Mouse (Mus musculus) limb, embryonic 10.5 days (tissue): Measurements from ENCODE around the gene Itgae. TPM values are rescaled to one million over a fixed set of nuclear protein-coding genes. Genes with fewer than 3 reads are reported as not detected.

Experiments used
- DNase-seq: peaks from one replicate; pipeline ENCODE4 v3.0.0-alpha.2; 2017; ENCODE audit warnings: low spot score
- H3K27ac ChIP-seq: fragments of 300-500 bp; sonication (generic); 2 replicates; pipeline ENCODE4 v1.5.1; 2016; ENCODE audit warnings: mild to moderate bottlenecking
- H3K27me3 ChIP-seq: fragments of 300-500 bp; sonication (generic); 2 replicates; pipeline ENCODE4 v1.6.1; 2016; ENCODE audit warnings: low read depth, mild to moderate bottlenecking; ENCODE audit not compliant: poor library complexity, severe bottlenecking
- H3K36me3 ChIP-seq: fragments of 300-500 bp; sonication (generic); 2 replicates; pipeline ENCODE4 v1.6.1; 2016; ENCODE audit warnings: mild to moderate bottlenecking, moderate library complexity
- H3K4me1 ChIP-seq: fragments of 300-500 bp; sonication (generic); 2 replicates; pipeline ENCODE4 v1.6.1; 2016
- H3K4me3 ChIP-seq: fragments of 300-500 bp; sonication (generic); 2 replicates; pipeline ENCODE4 v1.5.1; 2016; ENCODE audit warnings: mild to moderate bottlenecking, moderate library complexity
- H3K9me3 ChIP-seq: fragments of 300-500 bp; sonication (generic); replicated peaks from 2 replicates; pipeline ENCODE4 v1.6.1; 2016; ENCODE audit warnings: mild to moderate bottlenecking
- WGBS: fragments of 180-500 bp; shearing (Covaris S2); methylation state at CpG from one replicate; pipeline ENCODE4 v1.1.7; 2016; 5-methylcytosine and 5-hydroxymethylcytosine counted together
- polyA plus RNA-seq: library from polyadenylated mRNA; unstranded; fragments of >200 nt; fragmentation: Nextera tagmentation; extraction: Ambion mirVana; gene quantifications from 2 replicates; pipeline ENCODE4 v1.2.1, GENCODE M21; 2016

The Itgae gene
- polyA plus RNA-seq = 0.48 and 0.58 TPM in 2 replicates

DNA sequence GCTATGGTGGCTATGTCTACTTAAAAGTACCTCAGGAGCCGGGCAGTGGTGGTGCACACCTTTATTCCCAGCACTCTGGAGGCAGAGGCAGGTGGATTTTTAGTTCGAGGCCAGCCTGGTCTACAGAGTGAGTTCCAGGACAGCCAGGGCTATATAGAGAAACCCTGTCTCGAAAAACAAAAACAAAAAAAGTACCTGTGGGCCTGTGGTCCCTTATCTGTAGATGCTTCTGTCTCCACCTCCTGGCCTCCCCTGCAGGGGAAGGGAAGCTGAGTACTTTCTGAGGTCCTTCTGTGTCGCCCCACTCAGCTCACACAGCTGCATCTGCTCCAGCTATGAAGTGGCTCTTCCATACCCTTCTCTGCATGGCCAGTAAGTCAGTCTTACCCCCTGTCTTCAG lies at the start of gene Itgae:
TSS of gene Itgae (plus strand) at position 301 of the 400 bp plus-strand sequence.
- Histone ChIP-seq H3K27me3 (no peaks in the 10 kb centered on the region), H3K4me3 (no peak within 1 kb of the TSS), H3K27ac (no peak within 1 kb of the TSS), H3K36me3 (peaks cover 4% of the 10 kb centered on the region; the same call in 1 of the 2 replicates), H3K9me3 (no peaks in the 10 kb centered on the region), H3K4me1 (peaks cover 20% of the 10 kb centered on the region)
- no peak for DNase-seq
- WGBS = 83% methylated on average over 4 of the region's 4 CpGs

DNA sequence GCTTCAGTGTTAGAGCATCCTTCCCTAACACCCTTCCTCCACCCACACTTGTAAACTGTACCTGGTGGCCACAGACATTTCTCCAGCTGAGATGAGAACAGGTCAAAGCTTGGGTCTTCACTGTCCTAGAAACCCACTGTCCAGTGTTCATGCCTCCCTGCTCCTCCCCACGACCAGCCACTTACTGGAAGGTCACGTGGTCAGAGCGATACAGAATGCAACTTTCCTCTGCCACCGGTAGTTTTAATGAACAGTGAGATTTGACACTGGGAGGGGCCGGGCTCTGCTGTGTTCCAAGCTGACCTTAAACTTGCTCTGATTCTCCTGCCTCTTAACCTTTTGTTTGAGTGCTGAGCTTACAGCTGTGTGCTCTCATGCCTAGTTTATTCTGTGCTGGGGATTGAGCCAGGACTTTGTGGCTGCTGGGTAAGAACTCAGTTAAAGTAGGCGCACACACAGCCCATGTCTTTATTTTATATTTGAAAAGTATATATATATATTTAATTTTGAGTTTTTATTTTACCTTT lies 46.1 kb upstream of the Itgae start:
- Histone ChIP-seq H3K4me3 (no peak overlapping the region), H3K27me3 (no peaks in the 10 kb centered on the region), H3K4me1 (peaks cover 26% of the 10 kb centered on the region), H3K9me3 (no peaks in the 10 kb centered on the region), H3K36me3 (no peaks in the 10 kb centered on the region), H3K27ac (no peak overlapping the region)
- WGBS = 53% methylated on average over 6 of the region's 6 CpGs
- no peak for DNase-seq

DNA sequence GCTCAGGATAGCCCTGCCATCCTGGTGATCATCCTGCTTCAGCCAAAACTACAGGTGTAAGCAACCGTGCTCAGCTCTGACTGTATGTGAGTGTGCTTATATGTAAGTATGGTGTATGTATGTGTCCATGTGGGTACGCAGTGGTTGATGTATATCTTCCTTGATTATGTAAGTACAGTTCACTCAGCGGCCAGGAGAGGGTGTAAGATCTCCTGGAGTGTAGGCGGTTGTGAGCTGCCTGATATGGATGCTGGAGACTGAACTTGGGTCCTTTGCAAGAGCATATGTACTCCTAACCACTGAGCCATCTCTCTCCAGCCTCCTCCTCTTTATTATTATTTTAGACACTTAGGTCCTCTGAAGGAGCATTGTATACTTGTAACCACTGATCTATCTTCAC lies 45.6 kb upstream of the Itgae start:
- no peak overlapping the region for H3K27ac ChIP-seq
- DNase-seq = no peak
- H3K27me3 ChIP-seq = no peaks in the 10 kb centered on the region
- peaks cover 2% of the 10 kb centered on the region for H3K36me3 ChIP-seq
- WGBS = 76% methylated on average over 4 of the region's 4 CpGs
- H3K4me3 ChIP-seq = no peak overlapping the region
- H3K4me1 ChIP-seq = peaks cover 26% of the 10 kb centered on the region
- no peaks in the 10 kb centered on the region for H3K9me3 ChIP-seq

DNA sequence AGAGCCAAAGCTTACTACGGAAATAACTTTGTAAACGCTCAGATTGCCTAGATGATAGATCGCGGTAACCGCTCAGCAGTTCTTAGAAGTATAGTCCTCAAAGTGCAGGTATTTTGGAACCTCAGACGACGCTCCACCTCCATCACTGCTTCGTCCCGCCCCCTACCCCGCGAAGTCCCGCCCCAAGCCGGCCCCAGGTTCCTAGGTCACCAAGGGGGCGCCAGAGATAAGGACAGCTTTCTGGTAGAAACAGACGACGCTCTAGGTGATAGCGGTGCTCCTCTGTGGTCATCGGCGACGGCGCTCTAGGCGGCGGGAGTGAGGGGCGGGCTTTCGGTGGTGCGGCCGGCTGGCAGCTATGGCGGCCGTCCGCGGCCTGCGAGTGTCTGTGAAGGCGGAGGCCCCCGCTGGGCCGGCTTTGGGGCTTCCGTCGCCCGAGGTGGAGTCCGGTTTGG lies 42.8 kb upstream of the Itgae start, which contains the start of gene Ncbp3:
TSS of gene Ncbp3 (plus strand) at position 242 of the 455 bp plus-strand sequence.
- H3K36me3 ChIP-seq = peaks cover 29% of the 10 kb centered on the region
- under 1% methylated on average over 39 of the region's 39 CpGs for WGBS

GRCm38 (mm10) chr11:73048030-73048876 lies 42.1 kb upstream of the Itgae start:
- no peak for DNase-seq
- Histone ChIP-seq H3K27me3 (no peaks in the 10 kb centered on the region), H3K36me3 (peaks cover 35% of the 10 kb centered on the region), H3K27ac (peak overlapping the region; percentile 97), H3K4me1 (peaks cover 24% of the 10 kb centered on the region), H3K4me3 (peak overlapping the region; percentile 98), H3K9me3 (no peaks in the 10 kb centered on the region)
- WGBS = 1% methylated on average over 55 of the region's 55 CpGs

More for the DNA sequence above, 42.8 kb upstream of the Itgae start, which contains the start of gene Ncbp3:
- peak; percentile 95 for DNase-seq
- Histone ChIP-seq H3K4me1 (peaks cover 26% of the 10 kb centered on the region), H3K27me3 (no peaks in the 10 kb centered on the region), H3K27ac (peak within 1 kb of the TSS; percentile 97), H3K4me3 (peak within 1 kb of the TSS; percentile 98), H3K9me3 (no peaks in the 10 kb centered on the region)

DNA sequence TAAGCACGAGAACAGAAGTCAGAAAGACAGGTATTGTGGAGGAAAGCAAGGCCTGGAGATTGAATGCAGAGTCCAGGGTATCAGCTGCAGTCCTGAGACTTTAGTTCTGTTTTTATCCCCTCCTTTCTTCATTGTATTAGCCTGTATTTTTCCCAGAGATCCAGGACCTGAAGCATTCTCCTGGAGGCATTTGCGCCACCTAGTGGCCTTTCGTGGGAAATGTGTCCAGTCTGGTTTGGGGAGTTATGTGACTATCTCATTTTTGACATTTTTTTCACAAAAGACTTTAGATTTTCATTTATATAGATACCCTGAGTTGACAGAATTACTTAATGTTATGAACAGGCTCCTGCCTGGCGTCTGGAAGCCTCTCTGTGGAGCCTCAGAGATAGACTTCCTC lies 41.0 kb upstream of the Itgae start:
- Histone ChIP-seq H3K4me3 (peak overlapping the region; percentile 98), H3K9me3 (no peaks in the 10 kb centered on the region), H3K4me1 (peaks cover 13% of the 10 kb centered on the region), H3K27ac (no peak overlapping the region), H3K36me3 (peaks cover 46% of the 10 kb centered on the region), H3K27me3 (no peaks in the 10 kb centered on the region)
- WGBS = 9% methylated on average over 4 of the region's 4 CpGs
- peak; percentile 84 for DNase-seq

- Histone ChIP-seq H3K4me1 (peaks cover 9% of the 10 kb centered on the region), H3K36me3 (peaks cover 81% of the 10 kb centered on the region), H3K27me3 (no peaks in the 10 kb centered on the region), H3K4me3 (no peak overlapping the region), H3K27ac (no peak overlapping the region), H3K9me3 (no peaks in the 10 kb centered on the region)
- no peak for DNase-seq
- 94% methylated on average over 1 of the region's 1 CpGs for WGBS
Measured at GRCm38 (mm10) chr11:73052795-73053194, 37.6 kb upstream of the Itgae start.

DNA sequence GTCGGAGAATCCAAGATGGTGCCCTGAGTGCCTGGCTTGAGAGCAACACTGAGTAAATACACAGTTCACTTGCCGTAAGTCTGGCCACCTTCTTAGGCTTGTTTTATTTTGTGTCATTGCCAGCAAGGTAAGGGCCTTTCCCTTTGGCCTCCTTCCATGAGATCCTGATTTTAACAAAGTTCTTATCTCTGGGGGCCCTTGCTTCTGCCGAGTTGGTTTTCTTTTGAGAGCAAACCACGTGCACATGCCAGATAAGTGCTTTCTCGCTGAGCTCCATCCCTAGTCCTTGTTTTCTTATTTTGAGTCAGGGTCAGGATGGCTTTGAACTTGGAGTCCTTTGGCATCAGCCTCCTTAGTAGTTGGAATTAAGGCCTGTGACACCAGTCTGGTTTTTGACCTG lies 32.7 kb upstream of the Itgae start:
- H3K4me1 ChIP-seq = no peaks in the 10 kb centered on the region
- 91% methylated on average over 5 of the region's 5 CpGs for WGBS
- peaks cover 93% of the 10 kb centered on the region for H3K36me3 ChIP-seq
- H3K27ac ChIP-seq = no peak overlapping the region
- H3K4me3 ChIP-seq = no peak overlapping the region
- no peak for DNase-seq
- H3K27me3 ChIP-seq = no peaks in the 10 kb centered on the region
- no peaks in the 10 kb centered on the region for H3K9me3 ChIP-seq

DNA sequence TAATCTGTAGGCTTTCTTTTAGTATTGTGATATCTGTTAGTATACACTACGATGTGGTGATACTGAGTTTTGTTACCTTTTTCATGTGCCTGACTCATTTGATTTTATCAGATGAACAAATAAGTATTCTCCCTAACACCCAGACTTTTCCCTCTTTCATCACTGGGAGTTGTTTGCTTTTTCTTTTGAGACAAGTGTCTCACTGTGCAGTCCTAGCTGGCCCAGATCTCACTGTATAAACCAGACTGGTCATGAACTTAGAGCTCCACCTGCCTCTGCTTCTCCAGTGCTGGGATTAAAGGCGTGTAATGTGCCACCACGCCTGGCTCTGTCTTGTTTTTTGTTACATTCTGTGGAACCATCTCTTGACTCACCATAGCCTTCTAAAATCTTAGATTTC lies 30.8 kb upstream of the Itgae start:
- WGBS = 94% methylated on average over 3 of the region's 3 CpGs
- Histone ChIP-seq H3K4me3 (no peak overlapping the region), H3K9me3 (no peaks in the 10 kb centered on the region), H3K27ac (no peak overlapping the region), H3K4me1 (no peaks in the 10 kb centered on the region), H3K27me3 (no peaks in the 10 kb centered on the region), H3K36me3 (peaks cover 81% of the 10 kb centered on the region)
- DNase-seq = no peak

- H3K27ac ChIP-seq = no peak overlapping the region
- no peaks in the 10 kb centered on the region for H3K4me1 ChIP-seq
- H3K27me3 ChIP-seq = no peaks in the 10 kb centered on the region
- H3K4me3 ChIP-seq = no peak overlapping the region
- peaks cover 74% of the 10 kb centered on the region for H3K36me3 ChIP-seq
- no peak for DNase-seq
- H3K9me3 ChIP-seq = no peaks in the 10 kb centered on the region
- WGBS = 97% methylated on average over 3 of the region's 3 CpGs
Measured at GRCm38 (mm10) chr11:73061413-73061812, 29.0 kb upstream of the Itgae start.

DNA sequence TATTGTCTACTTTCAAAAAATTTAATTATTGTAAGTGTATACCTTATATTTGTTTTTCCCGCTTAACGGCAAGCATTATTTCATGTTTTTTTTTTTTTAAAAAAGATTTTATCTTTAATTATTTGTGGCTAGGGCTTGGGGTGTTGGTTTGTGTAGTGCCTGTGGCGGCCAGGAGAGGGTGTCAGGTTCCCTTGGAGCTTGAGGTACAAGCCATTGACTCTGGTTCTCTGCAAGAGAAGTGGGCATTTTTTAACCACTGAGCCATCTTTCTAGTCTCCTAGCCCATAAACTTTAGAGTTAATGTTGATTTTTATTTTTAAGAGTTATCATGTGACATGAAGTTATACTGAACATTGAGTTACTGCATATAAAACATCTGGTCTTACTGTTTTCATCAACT lies 18.5 kb upstream of the Itgae start:
- no peak overlapping the region for H3K27ac ChIP-seq
- H3K4me3 ChIP-seq = no peak overlapping the region
- no peaks in the 10 kb centered on the region for H3K27me3 ChIP-seq
- H3K4me1 ChIP-seq = no peaks in the 10 kb centered on the region
- WGBS = 89% methylated on average over 3 of the region's 3 CpGs
- peaks cover 97% of the 10 kb centered on the region for H3K36me3 ChIP-seq
- no peaks in the 10 kb centered on the region for H3K9me3 ChIP-seq
- DNase-seq = no peak

DNA sequence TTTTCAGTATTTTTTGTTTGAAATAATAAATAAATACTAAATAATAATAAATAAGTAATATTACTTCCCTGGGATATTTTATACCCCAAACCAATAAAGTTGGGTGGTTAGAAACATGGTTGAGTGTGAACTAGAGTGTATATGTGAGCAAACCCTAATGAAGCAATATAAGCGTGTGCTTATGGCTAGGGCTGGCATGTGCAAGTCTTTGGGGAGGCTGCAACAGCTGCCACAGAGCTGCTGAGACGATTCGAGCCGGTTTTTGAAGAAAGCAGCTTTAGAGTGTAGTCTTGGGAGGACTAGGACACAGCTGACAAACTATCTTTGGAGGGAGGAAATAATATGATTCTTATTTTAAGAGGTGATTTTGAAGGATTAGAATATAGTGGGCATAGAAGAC lies 14.1 kb upstream of the Itgae start:
- no peaks in the 10 kb centered on the region for H3K9me3 ChIP-seq
- H3K36me3 ChIP-seq = peaks cover 97% of the 10 kb centered on the region
- WGBS = 95% methylated on average over 4 of the region's 4 CpGs
- no peak overlapping the region for H3K4me3 ChIP-seq
- no peaks in the 10 kb centered on the region for H3K4me1 ChIP-seq
- DNase-seq = no peak
- no peaks in the 10 kb centered on the region for H3K27me3 ChIP-seq
- no peak overlapping the region for H3K27ac ChIP-seq

GRCm38 (mm10) chr11:73076733-73077132 lies 13.7 kb upstream of the Itgae start:
- no peak overlapping the region for H3K27ac ChIP-seq
- WGBS = 95% methylated on average over 4 of the region's 4 CpGs
- no peak for DNase-seq
- no peaks in the 10 kb centered on the region for H3K9me3 ChIP-seq
- no peaks in the 10 kb centered on the region for H3K27me3 ChIP-seq
- no peak overlapping the region for H3K4me3 ChIP-seq
- peaks cover 98% of the 10 kb centered on the region for H3K36me3 ChIP-seq
- H3K4me1 ChIP-seq = no peaks in the 10 kb centered on the region
